Mouse (Mus musculus) CH12.LX (cell line): ENCODE results near the gene St6galnac6. TPM values are rescaled to one million over a fixed set of nuclear protein-coding genes. Genes with fewer than 3 reads are reported as not detected.

Source experiments
- DNase-seq: peaks from one replicate; pipeline ENCODE4 v3.0.0-alpha.2; 2013; ENCODE audit errors: extremely low read depth
- H3K27ac ChIP-seq: 2 replicates; pipeline ENCODE4 v1.5.1; 2012; ENCODE audit warnings: low read depth, mild to moderate bottlenecking, control low read depth, moderate library complexity; ENCODE audit not compliant: insufficient read depth
- H3K27me3 ChIP-seq: replicated peaks from 2 replicates; pipeline ENCODE3; 2012; ENCODE audit warnings: inconsistent platforms
- H3K36me3 ChIP-seq, 2 experiments: replicated peaks in 1 of 2; 2 replicates each; pipeline versions ENCODE3 to v1.6.1; 2012; ENCODE audit warnings: inconsistent platforms in 1 of 2, low read length in 1 of 2, mild to moderate bottlenecking in 1 of 2, mixed read lengths in 1 of 2, moderate library complexity in 1 of 2; ENCODE audit not compliant: control insufficient read depth in 1 of 2, insufficient read depth in 1 of 2
- H3K4me1 ChIP-seq, 2 experiments: 2 replicates each; pipeline ENCODE4 v1.6.1; 2012; ENCODE audit warnings: inconsistent platforms in 1 of 2, moderate library complexity in 1 of 2; ENCODE audit not compliant: insufficient read depth in 2 of 2, control insufficient read depth in 1 of 2
- H3K4me2 ChIP-seq: 2 replicates; pipeline ENCODE4 v1.6.1; 2012; ENCODE audit warnings: low read depth, mild to moderate bottlenecking, control low read depth; ENCODE audit not compliant: poor library complexity, insufficient read depth, severe bottlenecking
- H3K4me3 ChIP-seq, 3 experiments: fragments of 150-350 bp in 1 of 3; sonication (generic) in 1 of 3; replicated peaks in 1 of 3; 2 replicates each; pipeline versions ENCODE3 to v1.5.1; 2011 to 2012; ENCODE audit warnings: low read depth in 2 of 3, low read length in 2 of 3, mild to moderate bottlenecking in 2 of 3, moderate library complexity in 2 of 3, control low read depth in 1 of 3, improper control_type of control experiment in 1 of 3, inconsistent platforms in 1 of 3, mixed read lengths in 1 of 3; ENCODE audit not compliant: poor library complexity in 1 of 3
- H3K79me2 ChIP-seq: replicated peaks from 2 replicates; pipeline ENCODE4 v1.6.1; 2012; ENCODE audit warnings: mild to moderate bottlenecking, moderate library complexity; ENCODE audit not compliant: control insufficient read depth, poor library complexity, insufficient read depth, severe bottlenecking; ENCODE audit errors: extremely low read depth
- H3K9ac ChIP-seq: 2 replicates; pipeline ENCODE4 v1.6.1; 2012; ENCODE audit warnings: low read depth, mild to moderate bottlenecking, control low read depth, moderate library complexity; ENCODE audit not compliant: insufficient read depth
- H3K9me3 ChIP-seq: replicated peaks from 2 replicates; pipeline ENCODE3; 2012; ENCODE audit warnings: low read length, inconsistent platforms, mixed read lengths
- BHLHE40 ChIP-seq: IDR thresholded peaks from 2 replicates; pipeline ENCODE4 v1.6.1; 2011; ENCODE audit warnings: mild to moderate bottlenecking, low read depth, low read length, improper control_type of control experiment
- CHD1 ChIP-seq: IDR thresholded peaks from 2 replicates; pipeline ENCODE4 v1.6.1; 2012; ENCODE audit warnings: low read depth, low read length, improper control_type of control experiment, inconsistent platforms
- E2F4 ChIP-seq: IDR thresholded peaks from 2 replicates; pipeline ENCODE4 v1.6.1; 2011; ENCODE audit warnings: low read depth, low read length, improper control_type of control experiment; ENCODE audit not compliant: insufficient replicate concordance
- EP300 ChIP-seq: IDR thresholded peaks from 2 replicates; pipeline ENCODE4 v1.6.1; 2011; ENCODE audit warnings: low read length, improper control_type of control experiment
- ETS1 ChIP-seq: conservative IDR thresholded peaks from 2 replicates; pipeline ENCODE4 v1.6.1; 2012; ENCODE audit warnings: low read depth, mild to moderate bottlenecking, inconsistent platforms, low read length, improper control_type of control experiment, moderate library complexity
- IRF4 ChIP-seq: IDR thresholded peaks from 2 replicates; pipeline ENCODE4 v1.6.1; 2014; ENCODE audit warnings: low read depth, mild to moderate bottlenecking, inconsistent platforms, low read length, improper control_type of control experiment
- KAT2A ChIP-seq: IDR thresholded peaks from 2 replicates; pipeline ENCODE4 v1.6.1; 2012; ENCODE audit warnings: low read length, improper control_type of control experiment, inconsistent platforms; ENCODE audit not compliant: insufficient replicate concordance
- MAX ChIP-seq: IDR thresholded peaks from 2 replicates; pipeline ENCODE4 v1.6.1; 2011; ENCODE audit warnings: low read length, improper control_type of control experiment
- MEF2A ChIP-seq: IDR thresholded peaks from 2 replicates; pipeline ENCODE4 v1.6.1; 2014; ENCODE audit warnings: low read depth, mild to moderate bottlenecking, inconsistent platforms, low read length, improper control_type of control experiment, borderline replicate concordance
- MXI1 ChIP-seq: IDR thresholded peaks from 2 replicates; pipeline ENCODE4 v1.6.1; 2011; ENCODE audit warnings: mild to moderate bottlenecking, low read depth, low read length, improper control_type of control experiment
- NRF1 ChIP-seq: IDR thresholded peaks from 2 replicates; pipeline ENCODE4 v1.6.1; 2014; ENCODE audit warnings: low read depth, mild to moderate bottlenecking, inconsistent platforms, low read length, improper control_type of control experiment, moderate library complexity
- PAX5 ChIP-seq: IDR thresholded peaks from 2 replicates; pipeline ENCODE4 v1.6.1; 2012; ENCODE audit warnings: low read length, inconsistent platforms, mixed read lengths
- POLR2AphosphoS2 ChIP-seq: IDR thresholded peaks from 2 replicates; pipeline ENCODE4 v1.6.1; 2011; ENCODE audit warnings: low read depth, low read length, improper control_type of control experiment
- RAD21 ChIP-seq: IDR thresholded peaks from 2 replicates; pipeline ENCODE4 v1.6.1; 2011; ENCODE audit warnings: low read depth, mild to moderate bottlenecking, low read length, improper control_type of control experiment, moderate library complexity
- RCOR1 ChIP-seq: conservative IDR thresholded peaks from 2 replicates; pipeline ENCODE4 v1.6.1; 2012; ENCODE audit warnings: low read depth, mild to moderate bottlenecking, inconsistent platforms, low read length, improper control_type of control experiment
- SIN3A ChIP-seq: IDR thresholded peaks from 2 replicates; pipeline ENCODE4 v1.6.1; 2012; ENCODE audit warnings: low read length, improper control_type of control experiment, inconsistent platforms
- SMC3 ChIP-seq: IDR thresholded peaks from 2 replicates; pipeline ENCODE4 v1.6.1; 2011; ENCODE audit warnings: low read depth, low read length, improper control_type of control experiment
- TBP ChIP-seq: conservative IDR thresholded peaks from 2 replicates; pipeline ENCODE4 v1.6.1; 2011; ENCODE audit warnings: low read depth, low read length, improper control_type of control experiment
- TCF12 ChIP-seq: IDR thresholded peaks from 2 replicates; pipeline ENCODE4 v1.6.1; 2014; ENCODE audit warnings: low read depth, mild to moderate bottlenecking, inconsistent platforms, low read length, improper control_type of control experiment
- ZKSCAN1 ChIP-seq: IDR thresholded peaks from 2 replicates; pipeline ENCODE4 v1.6.1; 2012; ENCODE audit warnings: low read depth, inconsistent platforms, low read length, improper control_type of control experiment, borderline replicate concordance
- ZMIZ1 ChIP-seq: IDR thresholded peaks from 2 replicates; pipeline ENCODE4 v1.6.1; 2012; ENCODE audit warnings: low read depth, mild to moderate bottlenecking, inconsistent platforms, low read length, improper control_type of control experiment
- ZNF384 ChIP-seq: IDR thresholded peaks from 2 replicates; pipeline ENCODE4 v1.6.1; 2012; ENCODE audit warnings: low read depth, low read length, improper control_type of control experiment, inconsistent platforms
- dilution Hi-C: fragments of 300-500 bp; cut with MboI; formaldehyde crosslinking; loops from 2 replicates; pipeline ENCODE4 v1.14.3; 2020; ENCODE audit warnings: low sequenced_read_pairs; ENCODE audit not compliant: extremely low pct_unique_long_range_greater_than_20kb, extremely low pct_ligation_motif_present
- in situ Hi-C: fragments of 300-500 bp; cut with MboI; formaldehyde crosslinking; loops from 3 replicates; pipeline ENCODE4 v1.14.3; 2019; ENCODE audit warnings: low sequenced_read_pairs, low pct_ligation_motif_present, low pct_unique_long_range_greater_than_20kb, mixed read lengths
- polyA plus RNA-seq: library from polyadenylated mRNA; unstranded; fragments of >175 nt; gene quantifications from 2 replicates; pipeline ENCODE4 v1.2.1, GENCODE M21; 2012; ENCODE audit warnings: low read depth; ENCODE audit not compliant: insufficient read length
- total RNA-seq, 2 experiments: library from RNA; depleted of rRNA; stranded (reverse); fragments of 300-350 nt in 1 of 2; fragments of >200 nt in 1 of 2; gene quantifications; 2 replicates each; pipeline ENCODE4 v1.2.3; 2012 to 2014

The St6galnac6 gene
- total and polyA plus RNA-seq, 3 experiments = 12.9 to 13.9 (median 13.3) TPM

DNA sequence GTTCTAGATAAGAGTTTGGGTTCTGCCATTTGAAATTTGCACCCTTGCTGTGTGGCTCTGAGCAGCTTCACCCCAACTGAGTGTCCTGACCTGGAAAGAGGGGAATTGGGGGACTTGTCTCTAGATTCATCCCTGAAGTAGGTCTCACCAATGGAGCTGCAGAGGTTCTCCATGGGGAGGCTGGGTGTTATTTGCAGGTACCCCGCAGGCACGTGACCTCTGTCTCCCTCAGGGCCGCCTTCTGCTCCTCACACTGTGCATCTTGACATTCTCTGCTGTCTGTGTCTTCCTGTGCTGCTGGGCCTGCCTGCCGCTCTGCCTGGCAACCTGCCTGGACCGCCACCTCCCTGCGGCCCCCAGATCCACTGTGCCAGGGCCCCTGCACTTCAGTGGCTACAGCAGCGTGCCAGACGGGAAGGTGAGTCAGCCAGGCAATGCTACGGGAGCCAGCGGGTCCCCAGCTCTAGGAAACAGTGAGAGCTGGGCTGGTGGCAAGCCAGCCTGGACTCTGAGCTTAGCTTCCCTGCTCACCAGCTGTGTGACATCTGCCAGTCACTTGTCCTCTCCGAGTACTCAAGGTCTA is 10.2 kb upstream of the St6galnac6 start:
- no peaks in the 10 kb centered on the region for H3K27me3 ChIP-seq
- peaks cover 15 to 27% of the 10 kb centered on the region in 2 experiments for H3K4me1 ChIP-seq
- dilution Hi-C loops (no loop called here), in situ Hi-C loops (loop anchor here (5.0 kb wide), 1 partner anchor 93 kb away; no protein-coding TSS in a partner anchor)
- H3K9ac ChIP-seq = no peak overlapping the region
- TF ChIP-seq ZNF384 (no peak), SMC3 (no peak), NRF1 (no peak), ETS1 (no peak), MXI1 (no peak), MAX (no peak), RAD21 (no peak), TBP (no peak), BHLHE40 (no peak), ZKSCAN1 (no peak), POLR2AphosphoS2 (no peak), RCOR1 (no peak), IRF4 (no peak), EP300 (no peak), E2F4 (no peak)
- TF ChIP-seq, all 38 proteins: peak for 0
- H3K9me3 ChIP-seq = no peaks in the 10 kb centered on the region
- H3K79me2 ChIP-seq = peaks cover 34% of the 10 kb centered on the region
- 0 out of 2 replicates have a peak overlapping the region, but pooled peaks have one; percentile 5 for H3K27ac ChIP-seq
- peaks cover 27 to 51% of the 10 kb centered on the region in 2 experiments for H3K36me3 ChIP-seq
- H3K4me3 ChIP-seq = peak overlapping the region in 2 of 3 experiments; percentile 11 to 32
- H3K4me2 ChIP-seq = peak overlapping the region; percentile 86; the same call in 1 of the 2 replicates
- no peak for DNase-seq

DNA sequence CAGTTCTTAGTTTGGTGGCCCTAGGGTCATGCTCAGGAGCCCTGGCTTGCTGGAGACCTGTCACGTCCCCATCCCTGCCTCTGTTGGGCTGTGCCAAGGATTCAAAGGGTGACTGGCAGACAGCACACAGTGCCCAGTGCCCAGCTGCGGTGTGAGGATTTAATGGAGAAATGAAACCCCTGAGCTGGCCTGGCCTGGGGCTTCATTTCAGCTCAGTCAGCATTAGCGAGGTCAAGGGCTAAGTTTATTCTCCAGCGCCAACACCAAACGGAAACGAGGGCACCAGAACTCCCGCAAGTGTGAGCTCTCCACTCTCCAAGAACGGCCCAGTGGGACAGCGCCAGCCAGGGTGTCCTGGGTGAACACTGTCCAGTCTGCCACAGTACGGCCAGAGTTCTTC is 9.3 kb upstream of the St6galnac6 start:
- TF ChIP-seq TBP (no peak), KAT2A (no peak), MXI1 (no peak), ETS1 (no peak), SIN3A (no peak), ZMIZ1 (no peak), RCOR1 (no peak), ZNF384 (no peak), SMC3 (no peak), POLR2AphosphoS2 (no peak), PAX5 (no peak), MEF2A (no peak), CHD1 (no peak), NRF1 (no peak), TCF12 (no peak)
- H3K27ac ChIP-seq = no peak overlapping the region
- dilution Hi-C loops (no loop called here), in situ Hi-C loops (no loop called here)
- peaks cover 34% of the 10 kb centered on the region for H3K79me2 ChIP-seq
- H3K4me3 ChIP-seq = no peak overlapping the region
- H3K4me2 ChIP-seq = no peak overlapping the region
- H3K9me3 ChIP-seq = no peaks in the 10 kb centered on the region
- no peak overlapping the region for H3K9ac ChIP-seq
- H3K27me3 ChIP-seq = no peaks in the 10 kb centered on the region
- DNase-seq = no peak
- peaks cover 37 to 60% of the 10 kb centered on the region in 2 experiments for H3K36me3 ChIP-seq
- H3K4me1 ChIP-seq = peaks cover 15 to 27% of the 10 kb centered on the region in 2 experiments
